Mouse (Mus musculus) embryonic fibroblast, embryonic 13.5 days (primary cell): ENCODE measurements around the gene Tlr12.

Experiments
- CTCF ChIP-seq: IDR thresholded peaks from 2 replicates; pipeline ENCODE4 v1.5.1; 2011; ENCODE audit warnings: mild to moderate bottlenecking, control low read depth, low read length, moderate library complexity, borderline replicate concordance; ENCODE audit not compliant: insufficient read depth
- POLR2A ChIP-seq: IDR thresholded peaks from 2 replicates; pipeline ENCODE4 v1.6.1; 2011; ENCODE audit warnings: low read depth, mild to moderate bottlenecking, control low read depth, low read length, moderate library complexity

- TF ChIP-seq CTCF (no peak), POLR2A (no peak)
Observed at GRCm38 (mm10) chr4:128621109-128621508, 2.7 kb upstream of the Tlr12 start.
